Mouse (Mus musculus) hindbrain, postnatal 0 days (tissue): Measurements from ENCODE around the gene Irf2. TPM values are rescaled to one million over a fixed set of nuclear protein-coding genes. Genes with fewer than 3 reads are reported as not detected.

Experiments used
- ATAC-seq: fragments of 200-750 bp; cut with Nextera tagmentation; 2 replicates; pipeline ENCODE4 v1.8.0; 2017; ENCODE audit warnings: mild to moderate bottlenecking, moderate TSS enrichment, moderate library complexity
- DNase-seq: peaks from one replicate; pipeline ENCODE4 v3.0.0-alpha.2; 2015; ENCODE audit warnings: low spot score
- H3K27ac ChIP-seq: fragments of 300-500 bp; sonication (generic); 2 replicates; pipeline ENCODE4 v1.5.1; 2014; ENCODE audit warnings: mild to moderate bottlenecking
- H3K27me3 ChIP-seq: fragments of 300-500 bp; sonication (generic); 2 replicates; pipeline ENCODE4 v1.6.1; 2014; ENCODE audit warnings: low read length, mixed read lengths; ENCODE audit not compliant: insufficient read depth
- H3K36me3 ChIP-seq: fragments of 300-500 bp; sonication (generic); 2 replicates; pipeline ENCODE4 v1.6.1; 2014; ENCODE audit warnings: low read length, mixed read lengths; ENCODE audit not compliant: insufficient read depth
- H3K4me1 ChIP-seq: fragments of 300-500 bp; sonication (generic); 2 replicates; pipeline ENCODE4 v1.6.1; 2014; ENCODE audit warnings: antibody characterized with exemption, low read length, mixed read lengths; ENCODE audit not compliant: insufficient read depth
- H3K4me2 ChIP-seq: fragments of 300-500 bp; sonication (generic); 2 replicates; pipeline ENCODE4 v1.6.1; 2014; ENCODE audit warnings: low read depth, mild to moderate bottlenecking, low read length, moderate library complexity, mixed read lengths
- H3K4me3 ChIP-seq: fragments of 300-500 bp; sonication (generic); 2 replicates; pipeline ENCODE4 v1.5.1; 2014; ENCODE audit warnings: low read length
- H3K9ac ChIP-seq: fragments of 300-500 bp; sonication (generic); replicated peaks from 2 replicates; pipeline ENCODE4 v1.6.1; 2014; ENCODE audit warnings: mild to moderate bottlenecking, low read length, moderate library complexity, mixed read lengths
- H3K9me3 ChIP-seq: fragments of 300-500 bp; sonication (generic); 2 replicates; pipeline ENCODE4 v1.6.1; 2016; ENCODE audit warnings: low read length, mixed read lengths
- CTCF ChIP-seq: IDR thresholded peaks from 2 replicates; pipeline ENCODE4 v1.5.1; 2016; ENCODE audit warnings: antibody characterized with exemption, control low read depth, low read depth
- WGBS: fragments of 180-500 bp; shearing (Covaris S2); extraction: QIAGEN DNeasy Blood & Tissue Kit; methylation state at CpG from one replicate; pipeline ENCODE4 v1.1.7; 2014; 5-methylcytosine and 5-hydroxymethylcytosine counted together
- polyA plus RNA-seq: library from polyadenylated mRNA; unstranded; fragments of >200 nt; fragmentation: Nextera tagmentation; extraction: Ambion mirVana; gene quantifications from 2 replicates; pipeline ENCODE4 v1.2.1, GENCODE M21; 2015
- total RNA-seq: library from RNA; depleted of rRNA; stranded (reverse); fragments of >200 nt; gene quantifications from 2 replicates; pipeline ENCODE4 v1.2.3, GENCODE M21; 2014

Irf2 gene
- total and polyA plus RNA-seq, 2 experiments from 2014 or later: 3.8 to 12.8 TPM

GRCm38 (mm10) chr8:46848011-46848641, 108.6 kb downstream of the Irf2 start:
- WGBS: 92% methylated on average over 6 of the region's 6 CpGs
- no peak overlapping the region for H3K9ac ChIP-seq
- H3K27ac ChIP-seq: no peak overlapping the region
- H3K4me1 ChIP-seq: no peaks in the 10 kb centered on the region
- TF ChIP-seq CTCF: no peak
- DNase-seq (no peak), ATAC-seq (no peak)
- no peak overlapping the region for H3K4me2 ChIP-seq
- H3K27me3 ChIP-seq: no peaks in the 10 kb centered on the region
- no peaks in the 10 kb centered on the region for H3K9me3 ChIP-seq
- H3K4me3 ChIP-seq: no peak overlapping the region
- no peaks in the 10 kb centered on the region; the same call in 1 of the 2 replicates for H3K36me3 ChIP-seq

DNA sequence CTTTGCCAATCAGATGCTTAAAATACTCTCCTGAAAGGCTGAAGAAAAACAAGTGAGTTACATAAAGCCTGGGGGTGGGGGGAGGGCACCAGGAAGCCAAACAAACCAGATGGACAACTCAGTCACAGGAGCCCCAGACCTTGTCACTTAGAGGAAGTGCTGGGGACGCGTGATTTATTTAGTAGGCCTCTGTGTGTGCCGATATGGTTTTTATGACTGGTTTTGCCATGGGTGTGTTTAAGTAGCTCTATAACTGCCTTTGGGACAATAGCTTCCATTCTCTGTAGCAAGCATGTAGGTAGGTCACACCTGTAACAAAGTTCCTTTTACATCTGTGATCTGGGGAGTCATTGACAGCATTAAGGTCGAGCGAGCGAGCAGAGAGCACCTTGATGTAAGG, 109.4 kb downstream of the Irf2 start:
- Histone ChIP-seq H3K4me2 (no peak overlapping the region), H3K9ac (no peak overlapping the region), H3K9me3 (no peaks in the 10 kb centered on the region), H3K4me3 (no peak overlapping the region), H3K27ac (no peak overlapping the region), H3K36me3 (no peaks in the 10 kb centered on the region; the same call in 1 of the 2 replicates), H3K27me3 (no peaks in the 10 kb centered on the region), H3K4me1 (no peaks in the 10 kb centered on the region)
- TF ChIP-seq CTCF: no peak
- no peak for DNase-seq
- ATAC-seq: no peak
- WGBS: 79% methylated on average over 6 of the region's 6 CpGs

- ATAC-seq (no peak), DNase-seq (no peak)
- WGBS: 46% methylated on average over 2 of the region's 2 CpGs
- H3K9ac ChIP-seq: no peak overlapping the region
- no peaks in the 10 kb centered on the region for H3K9me3 ChIP-seq
- H3K27ac ChIP-seq: no peak overlapping the region
- H3K4me2 ChIP-seq: no peak overlapping the region
- H3K36me3 ChIP-seq: no peaks in the 10 kb centered on the region; the same call in 1 of the 2 replicates
- H3K4me3 ChIP-seq: no peak overlapping the region
- H3K27me3 ChIP-seq: no peaks in the 10 kb centered on the region
- H3K4me1 ChIP-seq: no peaks in the 10 kb centered on the region
- TF ChIP-seq CTCF: no peak
Measured at GRCm38 (mm10) chr8:46849458-46849857, 109.9 kb downstream of the Irf2 start.

DNA sequence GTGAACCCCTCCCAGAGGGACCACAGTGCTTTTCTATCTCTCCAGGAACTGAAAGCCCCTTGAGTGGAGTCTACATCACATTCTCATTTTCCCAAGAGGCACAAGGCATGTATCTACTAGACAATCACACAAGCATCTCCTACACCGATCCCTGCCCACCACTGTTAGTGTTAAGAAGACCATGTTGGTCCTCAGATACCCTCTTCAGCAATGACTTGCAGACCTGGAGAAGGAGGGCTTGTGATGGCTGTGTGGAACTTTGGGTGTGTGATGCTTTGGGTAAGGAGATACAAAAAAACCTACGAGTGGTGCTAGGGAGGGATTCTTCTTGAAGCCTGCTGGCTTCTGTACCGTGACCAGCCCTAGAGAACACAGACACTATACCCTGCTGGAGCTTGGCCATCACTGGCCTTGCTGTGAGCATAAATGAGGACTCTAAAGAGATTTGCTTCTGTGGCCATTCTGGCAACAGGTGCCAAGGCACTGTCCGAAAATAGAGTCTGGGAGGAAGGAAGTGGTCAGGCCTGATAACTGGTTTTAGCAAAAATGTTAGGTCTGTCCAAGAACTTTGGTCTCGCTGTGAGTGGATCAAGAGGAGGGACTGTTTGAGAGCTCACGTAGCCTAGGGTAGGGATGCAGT, 110.8 kb downstream of the Irf2 start:
- Histone ChIP-seq H3K36me3 (no peaks in the 10 kb centered on the region; the same call in 1 of the 2 replicates), H3K9me3 (no peaks in the 10 kb centered on the region), H3K9ac (no peak overlapping the region), H3K27me3 (no peaks in the 10 kb centered on the region), H3K4me3 (no peak overlapping the region), H3K4me1 (no peaks in the 10 kb centered on the region), H3K27ac (no peak overlapping the region), H3K4me2 (no peak overlapping the region)
- DNase-seq (no peak), ATAC-seq (no peak)
- WGBS: 90% methylated on average over 6 of the region's 6 CpGs
- no peak for TF ChIP-seq CTCF

DNA sequence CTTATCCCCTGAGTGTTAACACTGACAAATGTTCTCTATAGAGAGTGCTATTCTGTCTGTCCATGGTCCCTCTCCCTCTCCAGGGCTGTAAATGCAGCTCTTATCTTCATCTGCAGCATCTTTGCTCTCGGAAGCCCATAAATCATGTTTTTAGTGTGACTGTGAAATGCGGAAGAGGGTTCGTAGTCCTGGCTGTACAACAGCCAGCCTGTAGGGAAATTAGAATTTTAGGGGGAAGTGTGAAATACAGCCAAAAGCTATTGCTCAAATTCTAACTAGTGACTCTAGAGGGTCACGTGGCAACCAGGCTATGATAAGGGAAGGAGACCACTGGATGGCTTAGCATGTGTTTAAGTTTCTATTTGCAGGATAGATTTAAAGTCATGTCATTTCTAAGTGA, 112.0 kb downstream of the Irf2 start:
- Histone ChIP-seq H3K9ac (no peak overlapping the region), H3K9me3 (no peaks in the 10 kb centered on the region), H3K4me2 (no peak overlapping the region), H3K4me1 (no peaks in the 10 kb centered on the region), H3K4me3 (no peak overlapping the region), H3K27ac (no peak overlapping the region), H3K27me3 (no peaks in the 10 kb centered on the region), H3K36me3 (no peaks in the 10 kb centered on the region; the same call in 1 of the 2 replicates)
- TF ChIP-seq CTCF: no peak
- 75% methylated on average over 4 of the region's 4 CpGs for WGBS
- ATAC-seq (no peak), DNase-seq (no peak)

DNA sequence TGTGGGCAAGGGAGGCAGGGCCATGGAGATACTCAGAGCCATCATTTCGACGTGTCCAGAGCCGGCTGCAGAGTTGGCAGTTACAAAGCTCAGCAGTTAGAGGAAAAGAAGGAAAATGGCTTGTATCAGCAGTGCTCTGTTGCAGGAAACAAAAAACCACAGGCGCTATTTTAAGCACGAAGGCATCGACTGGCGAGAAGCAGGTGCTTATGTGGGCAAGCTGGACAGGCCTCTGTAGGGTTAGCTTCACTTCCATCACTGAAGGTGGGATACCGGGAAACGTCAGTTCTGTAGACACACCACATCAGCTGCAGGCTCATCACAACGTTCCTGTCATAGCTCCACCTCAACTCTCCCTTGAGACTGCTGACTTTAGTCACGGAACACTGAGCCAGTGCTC, 112.8 kb downstream of the Irf2 start:
- Histone ChIP-seq H3K4me3 (no peak overlapping the region), H3K27me3 (no peaks in the 10 kb centered on the region), H3K4me1 (no peaks in the 10 kb centered on the region), H3K9ac (no peak overlapping the region), H3K36me3 (no peaks in the 10 kb centered on the region), H3K27ac (no peak overlapping the region), H3K4me2 (no peak overlapping the region), H3K9me3 (no peaks in the 10 kb centered on the region)
- TF ChIP-seq CTCF: no peak
- 78% methylated on average over 11 of the region's 11 CpGs for WGBS
- no peak for ATAC-seq
- DNase-seq: no peak

DNA sequence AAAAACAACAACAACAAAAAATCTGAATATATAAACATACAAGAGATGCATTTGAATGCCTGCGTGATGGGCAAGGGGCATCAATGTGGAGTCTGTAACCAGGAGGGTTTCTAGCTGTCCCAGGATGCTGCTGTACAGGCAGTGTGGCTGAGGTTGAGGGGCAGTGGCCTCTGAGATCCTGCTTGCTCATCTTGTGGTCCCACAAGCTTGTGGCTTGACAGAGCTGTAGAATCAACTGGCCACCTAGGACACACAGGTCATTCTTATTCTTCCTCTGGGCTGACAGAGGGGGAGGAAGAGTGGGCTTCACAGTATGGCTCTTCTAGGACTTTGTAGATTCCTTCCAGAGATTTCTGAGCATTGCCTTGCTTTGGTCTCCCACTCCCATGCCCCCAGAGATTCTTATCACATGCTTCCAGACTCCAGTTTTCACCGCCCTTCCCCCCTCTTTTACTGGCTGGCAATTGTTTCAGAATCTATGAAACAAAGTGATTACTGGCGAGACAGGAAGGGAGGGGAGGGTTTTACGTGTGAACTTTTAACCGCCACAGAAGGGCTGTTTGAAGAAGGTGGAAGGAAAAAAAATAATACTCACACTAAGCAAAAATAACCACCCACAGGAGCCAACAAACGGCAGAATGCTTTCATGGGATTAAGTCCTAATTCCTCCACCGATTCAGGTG, 119.8 kb downstream of the Irf2 start:
- no peak for TF ChIP-seq CTCF
- Histone ChIP-seq H3K36me3 (no peaks in the 10 kb centered on the region), H3K9me3 (no peaks in the 10 kb centered on the region), H3K27ac (no peak overlapping the region), H3K27me3 (no peaks in the 10 kb centered on the region), H3K4me1 (no peaks in the 10 kb centered on the region), H3K4me3 (no peak overlapping the region), H3K4me2 (no peak overlapping the region), H3K9ac (no peak overlapping the region)
- 55% methylated on average over 7 of the region's 7 CpGs for WGBS
- ATAC-seq (no peak), DNase-seq (no peak)
